Mouse (Mus musculus) liver, embryonic 14.5 days (tissue): ENCODE measurements around the gene Gon7. TPM values are rescaled to one million over a fixed set of nuclear protein-coding genes. Genes with fewer than 3 reads are reported as not detected.

ENCODE experiments used
- ATAC-seq: fragments of 200-750 bp; cut with Nextera tagmentation; 2 replicates; pipeline ENCODE4 v1.8.0; 2017; ENCODE audit warnings: moderate number of reproducible peaks, mild to moderate bottlenecking, moderate library complexity; ENCODE audit not compliant: insufficient read depth
- DNase-seq, 3 experiments: peaks; one replicate each; pipeline ENCODE4 v3.0.0-alpha.2; 2012 to 2013; ENCODE audit warnings: low read depth in 3 of 3, low spot score in 3 of 3
- H3K27ac ChIP-seq: fragments of 300-500 bp; sonication (generic); 2 replicates; pipeline ENCODE4 v1.5.1; 2014; ENCODE audit warnings: moderate library complexity, mild to moderate bottlenecking, control low read depth, inconsistent platforms
- H3K27me3 ChIP-seq: fragments of 300-500 bp; sonication (generic); 2 replicates; pipeline ENCODE4 v1.6.1; 2014; ENCODE audit warnings: mild to moderate bottlenecking, low read length, moderate library complexity; ENCODE audit not compliant: control insufficient read depth, insufficient read depth
- H3K36me3 ChIP-seq: fragments of 300-500 bp; sonication (generic); replicated peaks from 2 replicates; pipeline ENCODE4 v1.6.1; 2014; ENCODE audit warnings: low read depth; ENCODE audit not compliant: control insufficient read depth, insufficient read depth
- H3K4me1 ChIP-seq, 2 experiments: fragments of 200-500 bp in 1 of 2; fragments of 300-500 bp in 1 of 2; sonication (generic) in 1 of 2; replicated peaks; 2 replicates each; pipeline ENCODE4 v1.6.1; 2012 to 2014; ENCODE audit warnings: antibody characterized with exemption in 1 of 2, inconsistent platforms in 1 of 2, low read length in 1 of 2; ENCODE audit not compliant: control insufficient read depth in 2 of 2, insufficient read depth in 2 of 2
- H3K4me2 ChIP-seq: fragments of 300-500 bp; sonication (generic); 2 replicates; pipeline ENCODE4 v1.6.1; 2014; ENCODE audit warnings: low read depth, mild to moderate bottlenecking, control low read depth, moderate library complexity
- H3K4me3 ChIP-seq, 2 experiments: fragments of 200-500 bp in 1 of 2; fragments of 300-500 bp in 1 of 2; sonication (generic) in 1 of 2; 2 replicates each; pipeline ENCODE4 v1.5.1; 2012 to 2014; ENCODE audit warnings: low read depth in 2 of 2, low read length in 2 of 2, mild to moderate bottlenecking in 2 of 2, control low read depth in 1 of 2, inconsistent platforms in 1 of 2, moderate library complexity in 1 of 2; ENCODE audit not compliant: insufficient read depth in 1 of 2
- H3K9ac ChIP-seq: fragments of 300-500 bp; sonication (generic); replicated peaks from 2 replicates; pipeline ENCODE4 v1.6.1; 2014; ENCODE audit warnings: mild to moderate bottlenecking, control low read depth, moderate library complexity
- H3K9me3 ChIP-seq: fragments of 300-500 bp; sonication (generic); 2 replicates; pipeline ENCODE4 v1.6.1; 2016; ENCODE audit warnings: low read length, mixed read lengths; ENCODE audit not compliant: control insufficient read depth
- CTCF ChIP-seq: IDR thresholded peaks from 2 replicates; pipeline ENCODE4 v1.5.1; 2016; ENCODE audit warnings: antibody characterized with exemption, low read depth, control low read depth
- EP300 ChIP-seq: IDR thresholded peaks from 2 replicates; pipeline ENCODE4 v1.6.1; 2016; ENCODE audit warnings: antibody characterized with exemption, low read depth
- whole genome bisulfite sequencing: fragments of 180-500 bp; shearing (Covaris S2); extraction: QIAGEN DNeasy Blood & Tissue Kit; methylation state at CpG from one replicate; pipeline ENCODE4 v1.1.7; 2014; ENCODE audit not compliant: insufficient replicate concordance; 5-methylcytosine and 5-hydroxymethylcytosine counted together
- polyA plus RNA-seq, 2 experiments: library from polyadenylated mRNA; depleted of rRNA in 1 of 2; stranded (reverse) in 1 of 2; unstranded in 1 of 2; fragments of >200 nt; fragmentation: Nextera tagmentation in 1 of 2; extraction: Ambion mirVana in 1 of 2; gene quantifications; 2 replicates each; pipeline versions ENCODE4 v1.2.1 to v1.2.3; 2012 to 2014

Gon7 gene
- polyA plus RNA-seq, 2 experiments = 6.9 to 9.3 TPM

GRCm38 (mm10) chr12:102784899-102785592 lies 27.4 kb upstream of the Gon7 start:
- Histone ChIP-seq H3K4me2 (no peak overlapping the region), H3K36me3 (peaks cover 20% of the 10 kb centered on the region), H3K9me3 (no peaks in the 10 kb centered on the region), H3K4me1 (0 out of 4 replicates have a peak, but pooled peaks cover 0 to 2% of the 10 kb centered on the region in 2 experiments), H3K27ac (no peak overlapping the region), H3K4me3 (no peak overlapping the region), H3K9ac (no peak overlapping the region), H3K27me3 (no peaks in the 10 kb centered on the region)
- TF ChIP-seq EP300 = no peak
- TF ChIP-seq CTCF = no peak
- DNase-seq (no peak), ATAC-seq (no peak)
- WGBS = 82% methylated on average over 19 of the region's 19 CpGs

GRCm38 (mm10) chr12:102782841-102783240 lies 25.2 kb upstream of the Gon7 start:
- H3K27me3 ChIP-seq = no peaks in the 10 kb centered on the region
- H3K9ac ChIP-seq = no peak overlapping the region
- no peaks in the 10 kb centered on the region for H3K9me3 ChIP-seq
- WGBS = 81% methylated on average over 5 of the region's 5 CpGs
- no peaks in the 10 kb centered on the region for H3K4me1 ChIP-seq
- H3K4me2 ChIP-seq = no peak overlapping the region
- no peak overlapping the region for H3K4me3 ChIP-seq
- DNase-seq (no peak), ATAC-seq (no peak)
- H3K27ac ChIP-seq = no peak overlapping the region
- TF ChIP-seq CTCF = no peak
- TF ChIP-seq EP300 = no peak
- H3K36me3 ChIP-seq = peaks cover 15% of the 10 kb centered on the region

DNA sequence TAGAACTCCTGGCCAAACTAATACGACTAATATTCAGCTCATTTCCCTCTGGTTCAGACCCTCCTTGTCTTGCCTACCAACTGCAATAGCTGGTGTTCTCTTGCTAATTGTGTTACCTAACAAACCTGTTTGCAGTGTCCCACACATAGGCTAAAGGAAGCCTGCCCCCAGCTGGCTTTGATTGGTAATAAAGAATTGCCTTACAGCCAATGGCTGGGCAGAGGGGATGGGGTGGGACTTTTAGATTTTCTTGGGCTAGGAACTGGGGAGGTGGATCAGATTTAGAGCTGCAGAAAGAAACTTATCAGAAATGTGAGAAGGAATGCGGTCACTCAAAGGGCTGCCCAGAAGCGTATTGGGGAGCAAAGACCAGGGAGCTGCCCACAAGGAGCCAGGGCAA lies 21.8 kb upstream of the Gon7 start:
- Histone ChIP-seq H3K4me1 (no peaks in the 10 kb centered on the region), H3K36me3 (peaks cover 17% of the 10 kb centered on the region), H3K27me3 (no peaks in the 10 kb centered on the region), H3K4me2 (no peak overlapping the region), H3K27ac (no peak overlapping the region), H3K9ac (no peak overlapping the region), H3K9me3 (no peaks in the 10 kb centered on the region), H3K4me3 (no peak overlapping the region)
- TF ChIP-seq CTCF (peak; percentile 29; the same call in 1 of the 2 replicates), EP300 (no peak)
- ATAC-seq = 0 out of 2 replicates have a peak, but pooled peaks have one; percentile 58
- DNase-seq = no peak
- WGBS = 44% methylated on average over 3 of the region's 3 CpGs

GRCm38 (mm10) chr12:102778151-102778550 lies 20.5 kb upstream of the Gon7 start:
- no peak for ATAC-seq
- Histone ChIP-seq H3K4me3 (no peak overlapping the region), H3K36me3 (peaks cover 27% of the 10 kb centered on the region), H3K27ac (no peak overlapping the region), H3K4me2 (no peak overlapping the region), H3K9me3 (no peaks in the 10 kb centered on the region), H3K9ac (no peak overlapping the region), H3K27me3 (no peaks in the 10 kb centered on the region), H3K4me1 (no peaks in the 10 kb centered on the region)
- no peak for DNase-seq
- TF ChIP-seq EP300 (no peak), CTCF (no peak)
- WGBS = 80% methylated on average over 5 of the region's 5 CpGs

- Histone ChIP-seq H3K36me3 (peaks cover 42% of the 10 kb centered on the region), H3K4me2 (no peak overlapping the region), H3K27ac (no peak overlapping the region), H3K9me3 (no peaks in the 10 kb centered on the region), H3K4me1 (no peaks in the 10 kb centered on the region), H3K27me3 (no peaks in the 10 kb centered on the region), H3K4me3 (no peak overlapping the region), H3K9ac (no peak overlapping the region)
- TF ChIP-seq CTCF (no peak), EP300 (no peak)
- ATAC-seq = no peak
- DNase-seq = no peak
- WGBS = 87% methylated on average over 14 of the region's 14 CpGs
These were observed 18.4 kb upstream of the Gon7 start for GRCm38 (mm10) chr12:102776035-102776434.
